Mouse (Mus musculus) large intestine, adult 2 months (tissue): ENCODE measurements around the gene Raver1. TPM values are rescaled to one million over a fixed set of nuclear protein-coding genes. Genes with fewer than 3 reads are reported as not detected.
"Not testable (repeated sequence)": the region's sequence is repeated elsewhere in the genome, so short reads cannot be mapped to it uniquely, and the experiment has no call there.

Experiments
- DNase-seq: peaks from one replicate; pipeline ENCODE4 v3.0.0-alpha.2; 2012; ENCODE audit warnings: low read depth, low spot score
- WGBS: fragments of 180-500 bp; shearing (Covaris S2); methylation state at CpG from one replicate; pipeline ENCODE4 v1.1.7; 2018; 5-methylcytosine and 5-hydroxymethylcytosine counted together
- polyA plus RNA-seq: library from polyadenylated mRNA; depleted of rRNA; stranded (reverse); fragments of >200 nt; gene quantifications from 2 replicates; pipeline ENCODE4 v1.2.3, GENCODE M21; 2012

The Raver1 gene
- polyA plus RNA-seq, 1 experiment, result 62.4 TPM

- WGBS, result 46% methylated on average over 3 of the region's 3 CpGs
- DNase-seq, result no peak
Observed at GRCm38 (mm10) chr9:21045235-21045634, 46.6 kb downstream of the Raver1 start.

DNA sequence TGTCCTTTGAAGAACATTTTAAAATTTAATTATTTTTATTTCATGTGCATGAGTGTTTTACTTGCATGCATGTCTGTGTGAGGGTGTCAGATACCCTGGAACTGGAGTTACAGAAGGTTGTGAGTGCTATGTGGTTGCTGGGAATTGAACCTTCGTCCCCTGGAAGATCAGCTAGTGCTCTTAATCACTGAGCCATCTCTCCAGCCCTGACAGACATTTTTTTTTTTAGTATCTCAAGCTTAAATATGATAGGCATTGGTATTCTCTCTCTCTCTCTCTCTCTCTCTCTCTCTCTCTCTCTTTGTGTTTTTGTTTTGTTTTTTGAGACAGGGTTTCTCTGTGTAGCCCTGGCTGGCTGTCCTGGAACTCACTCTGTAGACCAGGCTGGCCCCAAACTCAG lies 47.0 kb downstream of the Raver1 start:
- DNase-seq, result not testable (repeated sequence)
- WGBS, result 72% methylated on average over 1 of the region's 1 CpGs

DNA sequence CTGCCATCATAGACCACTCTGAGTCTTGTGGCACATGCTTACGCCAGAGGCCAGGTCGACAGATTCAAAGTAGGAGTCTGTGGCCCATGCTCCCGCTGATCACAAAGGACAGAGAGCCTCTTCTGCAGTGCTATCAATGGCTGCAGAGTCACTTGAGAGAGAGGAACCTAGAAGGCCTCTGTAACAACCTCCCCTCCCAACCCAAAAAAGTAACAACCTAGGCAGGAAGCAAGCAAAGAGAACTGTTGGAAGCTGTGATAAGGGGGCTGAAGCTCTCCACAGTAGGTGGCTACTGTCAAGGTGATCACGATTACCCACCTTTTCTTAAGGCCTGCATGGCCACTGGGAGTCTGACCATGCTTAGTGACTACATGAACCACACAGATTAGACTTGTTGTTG lies 48.2 kb downstream of the Raver1 start:
- no peak for DNase-seq
- WGBS, result 85% methylated on average over 4 of the region's 4 CpGs

DNA sequence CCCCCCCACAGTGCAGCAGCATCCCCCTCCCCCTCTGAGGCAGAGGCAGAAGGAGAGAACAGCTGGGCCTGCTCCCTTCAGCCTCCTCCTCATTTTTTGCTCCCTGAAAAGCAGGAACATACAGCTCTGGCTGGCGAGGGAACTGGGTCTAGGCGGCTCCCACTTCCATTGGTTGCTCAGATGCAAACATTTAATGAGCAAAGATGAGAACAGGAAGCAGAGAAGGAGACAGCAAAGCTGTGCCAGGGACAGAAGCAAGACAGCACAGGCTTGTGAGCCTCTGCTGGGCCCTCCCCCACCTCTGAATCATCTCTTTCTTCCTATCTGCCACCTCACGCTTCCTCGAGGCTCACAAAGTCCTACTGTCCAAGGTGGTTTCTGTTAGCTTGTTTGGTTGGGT lies 50.5 kb downstream of the Raver1 start:
- 42% methylated on average over 4 of the region's 4 CpGs for WGBS
- no peak for DNase-seq

- 88% methylated on average over 3 of the region's 3 CpGs for WGBS
- no peak for DNase-seq
Observed at GRCm38 (mm10) chr9:21039779-21040178, 52.0 kb downstream of the Raver1 start.

DNA sequence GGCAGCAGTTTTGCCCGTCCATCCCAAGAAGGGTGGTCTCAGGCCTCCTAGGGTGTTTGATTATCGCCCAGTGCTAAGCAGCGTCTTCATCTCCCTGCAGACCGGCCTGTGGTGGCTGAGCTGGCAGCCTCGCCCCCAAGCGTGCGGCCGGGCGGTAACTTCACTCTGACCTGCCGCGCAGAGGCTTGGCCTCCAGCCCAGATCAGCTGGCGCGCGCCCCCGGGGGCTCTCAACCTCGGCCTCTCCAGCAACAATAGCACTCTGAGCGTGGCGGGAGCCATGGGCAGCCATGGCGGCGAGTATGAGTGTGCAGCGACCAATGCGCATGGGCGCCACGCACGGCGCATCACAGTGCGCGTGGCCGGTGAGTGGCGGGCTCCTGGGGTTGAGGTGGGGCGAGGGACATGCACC lies 54.3 kb downstream of the Raver1 start:
- no peak for DNase-seq
- 4% methylated on average over 31 of the region's 31 CpGs for WGBS

- WGBS, result 11% methylated on average over 22 of the region's 22 CpGs
Observed at GRCm38 (mm10) chr9:21036666-21037065, 55.1 kb downstream of the Raver1 start.

GRCm38 (mm10) chr9:21036161-21036560 lies 55.6 kb downstream of the Raver1 start:
- 18% methylated on average over 20 of the region's 20 CpGs for WGBS

More at GRCm38 (mm10) chr9:21036666-21037065, 55.1 kb downstream of the Raver1 start:
- no peak for DNase-seq

GRCm38 (mm10) chr9:21035586-21035985 lies 56.2 kb downstream of the Raver1 start:
- 45% methylated on average over 9 of the region's 9 CpGs for WGBS
- DNase-seq, result no peak

More at GRCm38 (mm10) chr9:21036161-21036560, 55.6 kb downstream of the Raver1 start:
- DNase-seq, result no peak

DNA sequence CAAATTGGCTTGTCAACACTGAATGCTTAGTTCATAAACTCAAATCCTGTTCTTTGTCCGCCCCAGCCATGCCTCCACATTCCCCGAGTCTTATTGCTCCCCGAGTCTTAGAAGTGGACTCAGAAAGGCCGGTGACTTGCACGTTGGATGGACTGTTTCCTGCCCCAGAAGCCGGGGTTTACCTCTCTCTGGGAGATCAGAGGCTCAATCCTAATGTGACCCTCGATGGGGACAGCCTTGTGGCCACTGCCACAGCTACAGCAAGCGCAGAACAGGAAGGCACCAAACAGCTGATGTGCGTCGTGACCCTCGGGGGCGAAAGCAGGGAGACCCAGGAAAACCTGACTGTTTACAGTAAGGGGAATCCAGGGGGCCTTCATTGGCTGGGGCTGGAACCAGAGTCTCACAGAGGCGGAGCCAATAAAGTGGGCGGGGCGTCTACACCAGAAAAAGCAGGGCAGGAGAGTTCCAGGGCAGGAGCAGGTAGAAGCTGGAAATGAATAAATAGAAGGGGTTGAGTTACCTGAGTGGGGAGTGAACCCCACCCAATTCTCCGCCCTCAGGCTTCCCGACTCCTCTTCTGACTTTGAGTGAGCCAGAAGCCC lies 57.2 kb downstream of the Raver1 start:
- no peak for DNase-seq
- 10% methylated on average over 17 of the region's 17 CpGs for WGBS

DNA sequence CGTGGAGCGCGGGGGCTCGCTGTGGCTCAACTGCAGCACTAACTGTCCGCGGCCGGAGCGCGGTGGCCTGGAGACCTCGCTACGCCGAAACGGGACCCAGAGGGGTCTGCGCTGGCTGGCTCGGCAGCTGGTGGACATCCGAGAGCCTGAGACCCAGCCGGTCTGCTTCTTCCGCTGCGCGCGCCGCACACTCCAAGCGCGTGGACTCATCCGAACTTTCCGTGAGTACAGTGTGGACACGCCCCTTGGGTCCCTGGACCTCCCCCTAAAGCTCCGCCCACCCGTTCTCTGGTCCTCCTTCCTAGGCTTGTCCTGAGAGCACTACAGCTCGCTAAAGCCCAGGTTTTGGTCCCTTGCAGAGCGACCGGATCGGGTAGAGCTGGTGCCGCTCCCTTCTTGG lies 58.7 kb downstream of the Raver1 start:
- WGBS, result under 1% methylated on average over 34 of the region's 34 CpGs
- peak; percentile 73 for DNase-seq

- DNase-seq, result no peak
- WGBS, result 3% methylated on average over 7 of the region's 7 CpGs
Observed at GRCm38 (mm10) chr9:21032491-21032890, 59.3 kb downstream of the Raver1 start.

- no peak for DNase-seq
- WGBS, result 1% methylated on average over 35 of the region's 35 CpGs
Observed at GRCm38 (mm10) chr9:21031896-21032351, 59.9 kb downstream of the Raver1 start, which contains the start of gene Icam5. Icam5 (plus strand) TSS chr9:21032073.

- WGBS, result under 1% methylated on average over 36 of the region's 36 CpGs
- DNase-seq, result no peak
Observed at GRCm38 (mm10) chr9:21031251-21031895, 60.4 kb downstream of the Raver1 start.

GRCm38 (mm10) chr9:21030781-21031250 lies 61.0 kb downstream of the Raver1 start:
- 0% methylated on average over 13 of the region's 13 CpGs for WGBS
- peak; percentile 90 for DNase-seq

DNA sequence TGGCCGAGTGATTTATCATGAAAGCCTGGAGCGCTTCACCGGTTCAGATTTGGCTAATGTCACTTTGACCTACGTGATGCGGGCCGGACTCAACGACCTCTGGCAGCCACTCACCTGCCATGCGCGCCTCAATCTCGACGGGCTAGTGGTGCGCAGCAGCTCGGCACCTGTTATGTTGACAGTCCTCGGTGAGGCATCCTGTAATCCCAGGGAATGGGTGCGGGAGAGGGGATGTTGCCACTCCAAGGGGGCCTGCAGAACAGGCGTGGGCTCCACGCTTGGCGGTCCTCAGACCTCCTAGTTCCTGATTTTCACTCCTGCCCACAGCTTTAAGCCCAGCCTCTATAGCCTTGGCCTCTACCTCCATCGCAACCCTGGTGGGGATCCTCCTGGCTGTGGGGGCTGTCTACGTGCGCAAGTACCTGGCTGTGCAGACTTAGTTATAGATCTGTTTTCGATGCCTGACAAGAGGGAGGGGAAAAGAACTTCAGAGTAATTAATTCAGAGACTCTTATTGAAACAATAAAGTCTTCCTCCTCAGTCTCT lies 61.7 kb downstream of the Raver1 start:
- DNase-seq, result no peak
- WGBS, result 29% methylated on average over 22 of the region's 22 CpGs

GRCm38 (mm10) chr9:21029291-21030054 lies 62.3 kb downstream of the Raver1 start, which contains the start of gene Icam4:
Icam4 (plus strand) TSS chr9:21029373.
- DNase-seq, result peak; percentile 32
- 2% methylated on average over 37 of the region's 37 CpGs for WGBS

DNA sequence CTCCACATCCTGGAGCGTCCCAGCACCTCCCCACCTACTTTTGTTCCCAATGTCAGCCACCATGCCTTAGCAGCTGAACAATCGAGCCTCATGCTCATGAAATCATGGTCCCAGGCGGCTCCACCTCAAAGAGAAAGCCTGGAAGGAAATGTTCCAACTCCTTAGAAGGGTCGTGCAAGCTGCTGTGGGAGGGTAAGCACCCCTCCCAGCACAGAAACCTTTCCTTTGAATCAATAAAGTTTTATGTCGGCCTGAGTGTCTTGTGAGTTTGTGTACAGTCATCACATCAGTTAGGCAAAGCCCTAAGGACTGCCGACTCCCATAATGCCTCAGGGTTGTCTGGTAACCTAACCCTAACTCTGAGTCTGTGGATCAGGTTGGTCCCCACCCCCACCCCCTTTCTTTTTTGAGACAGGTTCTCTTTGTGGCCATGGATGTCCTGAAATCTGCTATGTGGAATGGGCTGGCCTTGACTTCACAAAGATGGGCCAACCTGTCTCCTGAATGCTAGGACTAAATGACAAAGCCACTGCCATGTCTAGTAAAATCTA lies 63.2 kb downstream of the Raver1 start:
- no peak for DNase-seq
- 59% methylated on average over 6 of the region's 6 CpGs for WGBS

GRCm38 (mm10) chr9:21027774-21028290 lies 64.0 kb downstream of the Raver1 start:
- DNase-seq, result no peak
- 69% methylated on average over 8 of the region's 8 CpGs for WGBS
